Mouse (Mus musculus) forelimb bud, embryonic 11.5 days (tissue): ENCODE measurements around the gene 4931428F04Rik.
A peak's percentile ranks its signal among the peaks of the same experiment; 100 is the strongest.
"Not testable (repeated sequence)": the region's sequence is repeated elsewhere in the genome, so short reads cannot be mapped to it uniquely, and the experiment has no call there.

Experiments used
- DNase-seq: peaks from one replicate; pipeline ENCODE4 v3.0.0-alpha.2; 2012; ENCODE audit warnings: low read depth, low spot score

The 4931428F04Rik gene

GRCm38 (mm10) chr8:105261326-105261980 is 28.2 kb downstream of the 4931428F04Rik start:
- DNase-seq: no peak

DNA sequence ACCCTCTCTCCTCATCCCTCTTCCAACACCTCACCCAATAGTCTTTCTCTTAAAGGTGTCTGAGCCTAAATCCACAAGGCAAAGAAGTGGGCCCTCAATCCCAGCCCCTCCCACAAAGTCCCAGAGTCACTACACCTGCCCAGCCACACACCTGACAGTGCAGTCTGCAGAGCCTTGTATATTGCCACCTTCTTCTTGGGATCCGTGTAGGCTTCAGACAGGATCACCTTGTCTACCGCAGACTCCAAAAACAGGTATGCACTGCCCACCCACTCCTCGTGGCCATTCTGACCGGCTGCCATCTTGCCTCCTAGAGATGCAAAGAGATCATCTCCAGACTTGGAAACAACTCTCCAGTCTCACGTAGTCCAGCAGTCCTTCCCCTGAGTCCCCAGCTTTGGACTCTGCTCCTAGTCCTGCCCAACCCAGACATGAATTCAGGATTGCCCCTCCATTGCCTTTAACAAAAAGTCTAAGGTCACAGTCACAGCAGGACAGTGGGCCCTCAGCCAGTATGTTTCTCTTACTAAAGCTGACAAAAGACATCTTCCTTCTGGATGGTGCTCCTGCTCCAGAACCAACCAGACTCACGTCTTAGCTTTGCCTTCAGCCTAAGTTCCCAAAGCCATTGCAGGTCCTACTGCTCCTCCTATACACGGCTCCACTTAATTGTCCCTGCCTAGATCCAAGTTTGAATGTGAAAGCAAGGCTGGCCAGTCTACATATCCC is 29.1 kb downstream of the 4931428F04Rik start:
- no peak for DNase-seq

DNA sequence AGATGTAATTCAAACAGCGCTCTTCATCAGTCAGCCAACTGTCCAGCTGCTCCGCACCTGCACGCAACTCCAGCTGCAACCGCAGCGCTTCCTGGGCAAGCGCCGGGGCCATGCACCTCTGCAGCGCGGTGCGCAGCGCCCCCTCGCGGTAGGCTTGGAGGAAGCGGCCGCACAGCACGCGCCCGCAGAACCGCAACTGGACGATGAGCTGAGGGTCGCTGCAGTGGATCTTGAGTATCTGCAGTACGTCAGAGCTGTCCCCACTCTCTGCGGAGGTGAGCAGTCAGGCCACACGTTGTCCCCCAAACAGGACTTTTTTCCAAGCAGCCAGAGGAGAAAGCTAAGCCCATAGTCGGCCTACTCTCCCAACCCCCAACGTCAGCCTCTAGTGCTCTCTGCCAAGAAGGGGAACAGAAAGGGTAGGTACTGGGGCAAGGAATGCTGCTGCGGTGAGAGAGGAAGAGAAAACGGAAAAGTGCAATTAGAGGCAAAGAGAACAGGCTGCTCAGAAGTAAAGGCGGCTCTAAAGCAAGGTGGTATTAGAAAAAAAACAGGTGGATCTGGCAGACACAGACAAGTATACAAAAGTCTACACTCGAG is 29.8 kb downstream of the 4931428F04Rik start:
- peak; percentile 78 for DNase-seq

GRCm38 (mm10) chr8:105258911-105259720 is 30.5 kb downstream of the 4931428F04Rik start:
- DNase-seq: no peak

DNA sequence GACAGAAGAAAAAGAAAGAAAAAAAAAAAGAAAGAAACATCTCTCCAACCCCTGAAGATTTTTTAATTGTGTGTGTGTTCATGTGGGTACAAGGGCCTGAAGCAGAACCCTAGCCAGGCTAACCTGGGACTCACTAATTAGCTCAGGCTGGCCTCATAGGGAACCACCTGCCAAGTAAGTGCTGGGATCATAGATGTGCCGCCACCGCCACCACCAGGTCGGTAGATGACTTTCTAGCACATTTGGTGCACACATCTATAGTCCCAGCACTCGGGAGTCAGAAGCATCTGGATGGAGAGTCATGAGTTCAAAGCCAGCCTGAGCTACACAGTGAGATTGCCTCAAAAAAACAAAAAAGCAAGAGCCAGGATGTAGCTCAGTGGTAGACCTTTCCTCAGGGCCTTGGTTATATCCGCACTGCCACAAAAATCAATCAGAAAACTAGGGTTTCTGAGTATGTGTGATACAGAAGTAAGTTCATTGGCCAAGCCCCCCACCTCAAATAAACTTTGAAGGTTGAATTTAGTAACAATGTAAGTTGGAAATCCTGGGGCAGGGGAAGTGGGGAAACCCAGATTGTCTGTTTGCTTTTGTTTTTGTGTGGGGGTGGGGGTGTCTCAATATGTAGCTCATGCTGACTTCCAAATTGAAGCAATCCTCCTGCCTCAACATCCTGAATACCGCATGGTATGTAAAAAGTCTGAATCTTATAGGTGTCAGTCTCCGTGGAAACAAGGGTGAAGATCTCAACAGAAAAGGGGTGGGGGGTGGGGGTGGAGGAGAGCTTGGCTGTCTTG is 32.1 kb downstream of the 4931428F04Rik start:
- no peak for DNase-seq

- no peak for DNase-seq
Observed at GRCm38 (mm10) chr8:105254966-105255350, 34.7 kb downstream of the 4931428F04Rik start, which contains the start of gene B3gnt9. Gene B3gnt9 (minus strand): TSS chr8:105255153.

- DNase-seq: peak; percentile 86
Observed at GRCm38 (mm10) chr8:105254152-105254965, 35.3 kb downstream of the 4931428F04Rik start.

GRCm38 (mm10) chr8:105253766-105254151 is 35.9 kb downstream of the 4931428F04Rik start:
- DNase-seq: no peak

DNA sequence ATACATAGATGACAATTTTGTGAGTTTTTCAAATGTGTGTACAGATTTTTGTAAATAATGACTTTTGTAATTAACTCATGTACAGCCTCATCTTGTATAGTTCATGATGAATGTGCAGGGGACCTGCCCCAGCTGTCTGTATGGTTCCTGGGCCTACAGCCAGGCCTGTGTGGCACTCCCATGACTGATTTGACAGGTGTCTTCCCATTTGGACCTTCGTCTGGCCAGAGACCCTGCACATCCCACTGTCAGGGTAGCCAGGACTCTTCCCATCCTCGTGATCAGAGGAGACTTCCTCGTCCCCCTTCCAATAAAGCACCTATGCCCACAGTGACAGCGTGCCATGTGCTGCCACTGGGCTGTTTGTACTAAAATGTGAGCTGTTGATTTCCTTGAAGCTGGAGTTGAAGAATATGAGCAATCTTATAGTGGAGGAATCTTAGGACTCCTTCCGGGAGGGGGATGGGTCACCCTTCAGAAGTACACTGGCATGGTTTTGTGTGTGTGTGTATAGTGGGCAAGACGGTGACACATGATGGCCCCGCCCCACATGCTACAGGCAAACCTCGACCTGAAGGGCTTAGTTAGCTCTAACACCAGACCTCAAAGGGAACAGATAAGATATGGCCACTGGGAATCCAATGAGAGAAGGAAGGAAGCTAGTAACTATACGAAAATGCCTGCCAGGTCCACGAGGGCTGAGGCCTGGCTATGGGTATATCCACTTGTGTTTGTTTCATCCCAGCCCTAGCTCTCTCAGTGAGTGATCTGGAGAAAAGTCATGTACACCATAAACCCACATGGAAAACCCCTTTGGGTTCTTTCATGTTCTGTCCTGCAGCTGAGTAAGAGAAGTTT is 36.8 kb downstream of the 4931428F04Rik start:
- DNase-seq: no peak

GRCm38 (mm10) chr8:105251954-105252353 is 37.7 kb downstream of the 4931428F04Rik start:
- DNase-seq: no peak

- no peak for DNase-seq
Observed at GRCm38 (mm10) chr8:105241016-105241415, 48.6 kb downstream of the 4931428F04Rik start.

- DNase-seq: no peak
Observed at GRCm38 (mm10) chr8:105237442-105238142, 52.1 kb downstream of the 4931428F04Rik start.

DNA sequence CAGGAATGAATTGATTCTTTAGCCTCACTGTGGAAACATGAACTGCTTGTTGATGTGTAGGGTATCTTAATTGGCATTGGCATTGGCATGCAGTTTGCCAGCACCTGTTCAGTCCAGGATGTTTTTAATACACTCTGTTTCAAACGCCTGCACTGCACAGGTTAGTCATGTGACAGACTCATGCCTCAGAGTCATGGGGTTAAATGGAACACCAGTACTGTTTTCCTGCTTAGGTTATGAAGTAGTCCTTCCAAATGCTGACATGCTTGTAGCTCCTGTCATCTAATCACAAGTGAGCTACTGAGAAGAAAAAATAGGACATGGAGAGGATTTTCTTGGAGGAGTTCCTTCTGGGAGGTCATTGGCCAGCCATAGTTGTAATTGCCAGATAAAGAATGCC is 54.5 kb downstream of the 4931428F04Rik start:
- DNase-seq: no peak

- no peak for DNase-seq
Observed at GRCm38 (mm10) chr8:105233126-105233935, 56.3 kb downstream of the 4931428F04Rik start.

DNA sequence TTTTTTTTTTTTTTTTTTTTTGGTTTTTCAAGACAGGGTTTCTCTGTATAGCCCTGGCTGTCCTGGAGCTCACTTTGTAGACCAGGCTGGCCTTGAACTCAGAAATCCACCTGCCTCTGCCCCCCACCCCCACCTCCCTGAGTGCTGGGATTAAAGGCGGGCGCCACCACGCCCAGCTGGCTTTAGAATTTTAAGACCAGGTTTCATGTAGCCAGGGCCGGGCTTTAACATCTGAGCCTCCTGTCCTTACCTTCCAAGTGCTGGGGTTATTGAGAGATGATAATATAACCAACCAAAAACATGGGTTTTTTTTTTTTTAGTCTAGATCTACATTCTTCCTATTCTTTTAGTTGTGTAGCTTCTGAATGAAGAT is 57.4 kb downstream of the 4931428F04Rik start:
- DNase-seq: not testable (repeated sequence)

DNA sequence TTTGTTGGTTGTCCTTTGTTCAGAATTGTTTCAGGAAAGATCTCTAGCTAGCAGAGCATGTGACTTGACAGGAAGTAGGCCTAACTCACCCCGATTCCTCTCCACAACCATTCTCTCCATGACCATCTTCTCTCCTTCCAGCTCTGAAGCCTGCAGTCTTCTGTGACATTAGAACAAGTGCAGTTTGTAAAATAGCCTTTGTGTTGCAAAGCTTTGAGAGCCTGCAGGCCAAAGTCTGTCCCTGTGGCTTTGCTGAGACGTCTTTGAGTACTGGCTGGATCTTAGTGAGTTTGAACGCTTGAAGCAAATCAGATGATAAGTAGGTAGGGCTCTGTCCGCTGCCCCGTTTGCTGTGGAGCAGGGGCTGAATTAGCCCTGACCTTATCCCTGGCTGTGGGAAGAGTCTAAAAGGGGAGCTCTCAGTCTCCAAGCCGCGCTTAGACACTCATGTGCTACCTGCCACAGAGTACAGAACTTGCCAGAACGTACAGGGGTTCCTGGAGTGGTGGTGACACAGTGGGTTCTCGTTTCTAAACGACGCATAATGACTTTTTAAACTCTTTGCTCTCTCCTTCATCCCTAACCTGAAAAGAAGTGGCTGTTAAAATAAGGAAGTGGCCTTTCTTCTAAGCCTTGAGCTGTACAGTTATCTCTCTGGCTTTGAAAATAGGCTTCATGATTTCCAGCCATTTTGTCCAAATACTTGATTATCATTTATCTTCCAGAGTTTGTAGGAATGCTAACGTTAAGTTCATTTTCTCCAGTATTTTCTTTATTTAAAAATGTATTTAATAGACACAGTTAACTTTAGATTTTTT is 58.0 kb downstream of the 4931428F04Rik start:
- DNase-seq: no peak
